22 mouse cellular contexts compared by ENCODE assay signal in the genomic region with DNA sequence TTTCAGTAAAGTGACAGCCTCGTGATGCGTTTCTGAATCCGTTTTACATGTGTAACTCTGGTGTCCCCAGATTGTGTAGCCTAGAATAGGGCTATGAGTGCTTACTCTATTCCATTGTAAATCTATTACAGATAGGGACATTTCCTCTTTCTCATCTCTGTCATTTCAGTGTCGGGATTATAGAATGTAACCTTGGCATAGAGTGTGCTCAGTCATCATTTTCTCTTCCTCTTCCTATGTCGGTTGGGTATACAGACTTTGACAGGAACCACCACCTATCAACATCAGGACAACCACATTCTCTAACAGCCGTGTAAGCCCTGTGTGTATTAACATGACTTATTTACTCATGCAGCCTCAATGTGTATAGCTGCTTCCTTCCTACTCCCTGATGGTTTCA.
DNase-seq lines count a peak whose midpoint lies in the region; ATAC-seq and TF ChIP-seq lines count a peak whose summit lies in the region.
"Had no signal": no experiment of that assay in that cellular context is flagged by ENCODE, and none has a peak within 500 bp of the region (broad histone marks: within the 10 kb centered on the region; RNA-seq: fewer than 3 reads in every experiment).

No protein-coding gene starts in this region.

- no peak overlapping the region for H3K4me2 ChIP-seq in liver, embryonic 12.5 days
- H3K4me2 ChIP-seq: embryonic facial prominence, embryonic 13.5 days; forebrain, embryonic 12.5 days; heart, embryonic 11.5 days; heart, embryonic 15.5 days; hindbrain, embryonic 14.5 days had no signal

- no peak for ATAC-seq in liver, embryonic 12.5 days
- peak; percentile 68 to 78 for ATAC-seq in hematopoietic stem cell, adult 5-6 weeks (replicated peaks in 1 of 2; ENCODE audit: insufficient read depth in 1 of 2, low FRiP score in 2 of 2, low TSS enrichment in 1 of 2, low read depth in 1 of 2, poor library complexity in 2 of 2, severe bottlenecking in 2 of 2)
- ATAC-seq: forebrain, embryonic 16.5 days; inflammation-experienced regulatory T-cells, adult 6 months; Patski had no signal

- H3K4me1 ChIP-seq in liver, adult 2 months (ENCODE audit: control insufficient read depth, insufficient read depth, low read length): peaks cover 4% of the 10 kb centered on the region; the same call in 1 of the 2 replicates
- H3K4me1 ChIP-seq in liver, embryonic 12.5 days: peaks cover 3% of the 10 kb centered on the region; the same call in 1 of the 2 replicates

- TF ChIP-seq POLR2A in liver, adult 2 months (IDR thresholded peaks at IDR 0.05; ENCODE audit: extremely low read depth, insufficient read depth, low read length): no peak

- no peaks in the 10 kb centered on the region for H3K36me3 ChIP-seq in liver, adult 2 months (ENCODE audit: control insufficient read depth, insufficient read depth, low read length)
- no peaks in the 10 kb centered on the region for H3K36me3 ChIP-seq in liver, embryonic 12.5 days
- no peaks in the 10 kb centered on the region for H3K36me3 ChIP-seq in splenic B cell, adult 2 months (ENCODE audit: control insufficient read depth, insufficient read depth, low read length, poor library complexity, severe bottlenecking)
- H3K36me3 ChIP-seq: embryonic facial prominence, embryonic 13.5 days; forebrain, embryonic 12.5 days; heart, embryonic 15.5 days; hindbrain, embryonic 10.5 days had no signal

- TF ChIP-seq CTCF in liver, adult 2 months (IDR thresholded peaks at IDR 0.05; ENCODE audit: low read depth, low read length): no peak

- peak; percentile 18 for DNase-seq in liver, adult 2 months (ENCODE audit: extremely low read depth, low read depth, low spot score)
- DNase-seq in 416B (ENCODE audit: low read depth): peak; percentile 41
- peak; percentile 33 for DNase-seq in splenic B cell, adult 2 months (ENCODE audit: low read depth, low spot score)
- no peak for DNase-seq in cerebellum, adult 11 months
- no peak for DNase-seq in layer of hippocampus, adult 9-11 months
- DNase-seq: adrenal gland, adult 2 months; adrenal gland, postnatal 25 days; cerebellum, postnatal 14 days; gastrocnemius, postnatal 10 days; heart, postnatal 14 days had no signal

- no peaks in the 10 kb centered on the region for H3K27me3 ChIP-seq in liver, adult 2 months (ENCODE audit: control insufficient read depth, insufficient read depth, low read length)
- no peaks in the 10 kb centered on the region for H3K27me3 ChIP-seq in liver, embryonic 12.5 days (replicated peaks)
- no peaks in the 10 kb centered on the region for H3K27me3 ChIP-seq in splenic B cell, adult 2 months (ENCODE audit: control insufficient read depth, insufficient read depth, low read length, poor library complexity, severe bottlenecking)
- H3K27me3 ChIP-seq: embryonic facial prominence, embryonic 13.5 days; forebrain, embryonic 12.5 days; heart, embryonic 15.5 days; Patski had no signal

- H3K27ac ChIP-seq in liver, adult 2 months (replicated peaks; ENCODE audit: insufficient read depth, low read depth, low read length): no peak overlapping the region
- no peak overlapping the region for H3K27ac ChIP-seq in liver, embryonic 12.5 days
- H3K27ac ChIP-seq: embryonic facial prominence, embryonic 13.5 days; forebrain, embryonic 12.5 days; heart, adult 2 months; heart, embryonic 15.5 days; hindbrain, embryonic 10.5 days; hindbrain, embryonic 14.5 days had no signal

- WGBS in liver, adult 2 months: 67% methylated on average over 6 of the region's 6 CpGs
- WGBS in liver, embryonic 12.5 days (ENCODE audit: insufficient replicate concordance): 49% methylated on average over 6 of the region's 6 CpGs

- H3K79me2 ChIP-seq in liver, adult 2 months (ENCODE audit: control insufficient read depth, insufficient read depth, low read length): no peaks in the 10 kb centered on the region

- no peak overlapping the region for H3K4me3 ChIP-seq in liver, adult 2 months (ENCODE audit: insufficient read depth, low read depth, low read length)
- no peak overlapping the region for H3K4me3 ChIP-seq in liver, embryonic 12.5 days
- H3K4me3 ChIP-seq: embryonic facial prominence, embryonic 13.5 days; forebrain, embryonic 12.5 days; heart, adult 2 months; heart, embryonic 15.5 days; hindbrain, embryonic 10.5 days had no signal

- H3K9ac ChIP-seq in liver, adult 2 months (ENCODE audit: low read depth, low read length): no peak overlapping the region
- no peak overlapping the region for H3K9ac ChIP-seq in liver, embryonic 12.5 days
- H3K9ac ChIP-seq: embryonic facial prominence, embryonic 13.5 days; forebrain, embryonic 12.5 days; heart, embryonic 15.5 days; hindbrain, embryonic 14.5 days had no signal

- H3K9me3 ChIP-seq in liver, embryonic 12.5 days (replicated peaks): no peaks in the 10 kb centered on the region
- H3K9me3 ChIP-seq: forebrain, embryonic 12.5 days; heart, embryonic 15.5 days; hindbrain, embryonic 10.5 days had no signal

Comparison
In these comparisons a context has a peak if more than half of its experiments do, and no peak if none do; other contexts are left out.
1. DNase-seq: peak in liver, adult 2 months (single experiment), 416B (single experiment) and splenic B cell, adult 2 months (single experiment); none in cerebellum, adult 11 months (single experiment) and layer of hippocampus, adult 9-11 months (single experiment).